Mouse (Mus musculus) testis, adult 2 months (tissue): Measurements from ENCODE around the gene Erich6b. TPM values are rescaled to one million over a fixed set of nuclear protein-coding genes. Genes with fewer than 3 reads are reported as not detected.
A peak's percentile ranks its signal among the peaks of the same experiment; 100 is the strongest.

Experiments used
- H3K27ac ChIP-seq: fragments of 200-500 bp; 2 replicates; pipeline ENCODE4 v1.5.1; 2012; ENCODE audit warnings: low read depth, low read length; ENCODE audit not compliant: control insufficient read depth, insufficient read depth
- H3K27me3 ChIP-seq: fragments of 200-500 bp; 2 replicates; pipeline ENCODE4 v1.6.1; 2012; ENCODE audit warnings: mild to moderate bottlenecking, low read length, moderate library complexity; ENCODE audit not compliant: control insufficient read depth, insufficient read depth
- H3K36me3 ChIP-seq: fragments of 200-500 bp; 2 replicates; pipeline ENCODE4 v1.6.1; 2012; ENCODE audit warnings: mild to moderate bottlenecking, low read length; ENCODE audit not compliant: control insufficient read depth, insufficient read depth
- H3K4me1 ChIP-seq: fragments of 200-500 bp; 2 replicates; pipeline ENCODE4 v1.6.1; 2012; ENCODE audit warnings: low read length; ENCODE audit not compliant: control insufficient read depth, insufficient read depth
- H3K4me3 ChIP-seq: fragments of 200-500 bp; 2 replicates; pipeline ENCODE4 v1.5.1; 2012; ENCODE audit warnings: low read depth, mild to moderate bottlenecking, low read length, moderate library complexity, mixed read lengths; ENCODE audit not compliant: control insufficient read depth
- CTCF ChIP-seq: fragments of 200-500 bp; IDR thresholded peaks from 2 replicates; pipeline ENCODE4 v1.5.1; 2012; ENCODE audit warnings: low read depth, mild to moderate bottlenecking, inconsistent platforms, low read length, moderate library complexity; ENCODE audit not compliant: control insufficient read depth, insufficient read depth, insufficient replicate concordance
- POLR2A ChIP-seq: fragments of 200-500 bp; IDR thresholded peaks from 2 replicates; pipeline ENCODE4 v1.6.1; 2012; ENCODE audit warnings: low read depth, mild to moderate bottlenecking, inconsistent platforms, low read length, moderate library complexity; ENCODE audit not compliant: control insufficient read depth
- polyA plus RNA-seq: library from polyadenylated mRNA; depleted of rRNA; stranded (reverse); fragments of >200 nt; gene quantifications from 2 replicates; pipeline ENCODE4 v1.2.3, GENCODE M21; 2012; rRNA removed

Gene Erich6b
- polyA plus RNA-seq, result 2.7 and 2.9 TPM in 2 replicates

GRCm38 (mm10) chr14:75642080-75642479 is at the start of gene Erich6b:
TSS of gene Erich6b (plus strand) at chr14:75642259.
- TF ChIP-seq POLR2A (no peak), CTCF (no peak)
- H3K27ac ChIP-seq, result no peak within 1 kb of the TSS
- peak within 1 kb of the TSS; percentile 69 for H3K4me3 ChIP-seq
- H3K27me3 ChIP-seq, result no peaks in the 10 kb centered on the region
- H3K36me3 ChIP-seq, result no peaks in the 10 kb centered on the region
- H3K4me1 ChIP-seq, result peaks cover 7% of the 10 kb centered on the region

- no peak for TF ChIP-seq CTCF
- TF ChIP-seq POLR2A, result peak; percentile 57; the same call in 1 of the 2 replicates
- no peaks in the 10 kb centered on the region for H3K4me1 ChIP-seq
- H3K36me3 ChIP-seq, result no peaks in the 10 kb centered on the region
- peak within 1 kb of the TSS; percentile 85 for H3K4me3 ChIP-seq
- H3K27me3 ChIP-seq, result no peaks in the 10 kb centered on the region
- no peak within 1 kb of the TSS; the same call in 1 of the 2 replicates for H3K27ac ChIP-seq
Observed at GRCm38 (mm10) chr14:75592978-75593377, 49.1 kb upstream of the Erich6b start, which contains the start of gene Spert. TSS of gene Spert (minus strand) at chr14:75593116.

- no peaks in the 10 kb centered on the region for H3K36me3 ChIP-seq
- no peak for TF ChIP-seq CTCF
- no peak for TF ChIP-seq POLR2A
Observed at GRCm38 (mm10) chr14:75609176-75609575, 32.9 kb upstream of the Erich6b start.

GRCm38 (mm10) chr14:75616375-75616774 is 25.7 kb upstream of the Erich6b start:
- H3K27ac ChIP-seq, result no peak overlapping the region

More at GRCm38 (mm10) chr14:75609176-75609575, 32.9 kb upstream of the Erich6b start:
- no peaks in the 10 kb centered on the region for H3K4me1 ChIP-seq
- H3K27me3 ChIP-seq, result no peaks in the 10 kb centered on the region
- no peak overlapping the region for H3K4me3 ChIP-seq
- no peak overlapping the region for H3K27ac ChIP-seq

GRCm38 (mm10) chr14:75622984-75623383 is 19.1 kb upstream of the Erich6b start:
- TF ChIP-seq POLR2A (no peak), CTCF (no peak)
- no peaks in the 10 kb centered on the region for H3K4me1 ChIP-seq
- H3K27ac ChIP-seq, result no peak overlapping the region
- no peaks in the 10 kb centered on the region for H3K27me3 ChIP-seq
- no peaks in the 10 kb centered on the region for H3K36me3 ChIP-seq
- no peak overlapping the region for H3K4me3 ChIP-seq

More at GRCm38 (mm10) chr14:75616375-75616774, 25.7 kb upstream of the Erich6b start:
- H3K4me3 ChIP-seq, result no peak overlapping the region
- TF ChIP-seq POLR2A (no peak), CTCF (no peak)
- no peaks in the 10 kb centered on the region for H3K36me3 ChIP-seq
- no peaks in the 10 kb centered on the region for H3K4me1 ChIP-seq
- H3K27me3 ChIP-seq, result no peaks in the 10 kb centered on the region

GRCm38 (mm10) chr14:75628870-75629269 is 13.2 kb upstream of the Erich6b start:
- H3K4me3 ChIP-seq, result no peak overlapping the region
- H3K27ac ChIP-seq, result no peak overlapping the region
- H3K36me3 ChIP-seq, result no peaks in the 10 kb centered on the region
- H3K4me1 ChIP-seq, result no peaks in the 10 kb centered on the region
- no peaks in the 10 kb centered on the region for H3K27me3 ChIP-seq
- TF ChIP-seq POLR2A (no peak), CTCF (no peak)

- H3K4me1 ChIP-seq, result no peaks in the 10 kb centered on the region
- H3K27ac ChIP-seq, result no peak overlapping the region
- H3K4me3 ChIP-seq, result no peak overlapping the region
- TF ChIP-seq CTCF, result no peak
- TF ChIP-seq POLR2A, result no peak
- no peaks in the 10 kb centered on the region for H3K36me3 ChIP-seq
- no peaks in the 10 kb centered on the region for H3K27me3 ChIP-seq
Observed at GRCm38 (mm10) chr14:75635350-75635749, 6.7 kb upstream of the Erich6b start.
